Mouse (Mus musculus): ENCODE data around the gene Magi1. TPM values are rescaled to one million over a fixed set of nuclear protein-coding genes. Genes with fewer than 3 reads are reported as not detected.
A peak's percentile ranks its signal among the peaks of the same experiment; 100 is the strongest.

The Magi1 gene
- polyA plus RNA-seq, 1 experiment: 74.6 TPM

DNA sequence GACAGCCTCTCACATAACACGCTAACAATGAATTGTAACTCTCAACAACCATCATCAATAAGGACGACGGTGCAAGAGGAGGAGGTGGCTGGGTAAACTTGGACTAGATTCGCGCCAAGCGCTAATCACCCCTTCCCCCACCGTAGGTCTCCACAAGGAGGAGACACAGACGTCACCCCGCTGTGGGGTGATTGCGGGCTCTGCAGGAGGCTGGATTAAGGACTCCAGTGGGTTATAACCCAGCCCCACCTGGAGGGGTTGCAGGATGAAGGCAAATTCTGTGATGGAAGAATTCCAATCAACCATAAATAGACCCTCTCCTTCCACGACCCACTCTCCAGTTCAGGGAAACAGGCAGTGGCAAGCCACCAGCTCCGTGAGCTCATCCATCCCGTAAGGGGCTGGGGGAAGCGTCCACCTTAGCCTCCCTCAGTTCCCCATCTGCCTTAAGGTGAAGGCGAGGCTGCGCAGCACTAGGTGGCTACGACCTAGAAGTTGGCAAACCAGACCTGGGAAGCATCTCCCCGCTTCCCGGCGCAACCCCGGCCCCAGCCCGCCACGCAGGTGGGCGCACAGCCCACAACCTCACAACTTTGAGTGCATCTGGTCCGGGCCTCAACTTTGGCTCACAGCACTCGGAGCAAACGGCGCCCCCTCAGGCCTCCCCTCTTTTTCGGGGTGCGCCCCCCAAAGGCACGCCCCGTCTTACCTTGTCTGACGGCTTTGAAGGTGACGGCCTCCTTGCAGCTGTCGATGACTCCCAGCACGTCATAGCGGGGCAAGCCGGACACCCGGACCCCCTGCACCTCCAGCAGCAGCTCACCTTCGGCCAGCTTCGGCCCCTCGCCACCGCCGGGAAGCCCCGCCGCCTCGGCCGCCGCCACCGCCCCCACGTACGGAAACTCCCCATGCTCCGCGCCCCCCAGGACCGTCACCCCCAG, 1.1 kb downstream of the Magi1 start:
- TF ChIP-seq POLR2A (IDR thresholded peaks at IDR 0.05; ENCODE audit: borderline replicate concordance, extremely low read depth, insufficient read depth, insufficient read length, poor library complexity, severe bottlenecking) (no peak), CTCF (IDR thresholded peaks at IDR 0.05; ENCODE audit: borderline replicate concordance, extremely low read depth, insufficient read depth, insufficient read length) (no peak)
- peak; percentile 65 for DNase-seq (ENCODE audit: low read depth)

DNA sequence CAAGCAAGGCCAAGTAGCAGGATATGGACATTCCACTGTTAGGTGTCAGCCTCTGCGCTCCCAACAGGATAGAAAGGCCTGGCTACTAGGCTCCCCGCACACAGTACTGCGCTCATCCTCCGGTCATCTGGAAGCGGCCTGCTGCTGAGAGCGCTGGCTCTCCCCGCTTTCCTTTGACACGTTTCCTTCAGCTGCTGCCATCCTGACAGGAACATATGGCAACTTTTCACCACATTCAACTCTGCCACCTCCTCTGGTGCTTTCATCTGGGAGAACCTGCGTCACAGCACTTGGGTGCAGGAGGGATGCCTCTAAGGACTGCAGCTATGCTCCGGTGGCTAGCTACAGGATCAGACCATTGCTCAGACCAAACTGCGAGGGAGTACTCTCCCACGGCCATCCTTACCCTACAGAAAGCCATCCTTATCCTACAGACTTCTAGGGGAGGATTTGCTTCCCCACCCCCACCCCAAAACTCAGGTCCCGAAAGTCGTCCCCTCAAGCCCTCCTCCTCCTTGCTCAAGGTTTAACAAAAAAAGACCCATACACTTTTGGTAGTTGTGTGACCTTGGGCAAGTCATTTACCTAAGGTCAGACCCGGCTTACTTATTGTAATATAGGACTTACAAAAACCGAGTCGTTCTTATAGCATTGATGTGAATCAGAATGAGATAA, 2.0 kb downstream of the Magi1 start:
- no peak for TF ChIP-seq POLR2A (IDR thresholded peaks at IDR 0.05; ENCODE audit: borderline replicate concordance, extremely low read depth, insufficient read depth, insufficient read length, poor library complexity, severe bottlenecking)
- TF ChIP-seq CTCF (IDR thresholded peaks at IDR 0.05; ENCODE audit: borderline replicate concordance, extremely low read depth, insufficient read depth, insufficient read length): no peak

DNA sequence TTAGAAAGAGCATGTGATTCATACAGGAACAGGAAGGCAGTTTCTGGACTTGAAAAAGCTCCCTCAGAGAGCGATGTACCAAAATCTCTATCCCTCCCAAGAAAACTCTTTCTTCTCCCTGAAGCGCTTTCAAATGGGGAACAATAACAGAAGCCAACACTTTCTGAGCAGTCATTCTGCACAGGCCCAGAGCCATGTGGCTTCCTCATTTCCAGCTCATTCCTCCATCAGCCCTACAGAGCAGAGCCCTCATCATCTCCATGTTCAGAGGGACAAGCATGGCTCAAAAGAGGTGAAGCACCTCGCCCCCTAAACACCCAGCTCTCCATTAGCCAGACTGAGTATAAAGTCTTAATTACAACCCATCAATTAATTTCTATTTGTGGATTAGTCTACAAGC, 9.8 kb downstream of the Magi1 start:
- no peak for TF ChIP-seq POLR2A (IDR thresholded peaks at IDR 0.05; ENCODE audit: borderline replicate concordance, extremely low read depth, insufficient read depth, insufficient read length, poor library complexity, severe bottlenecking)
- TF ChIP-seq CTCF (IDR thresholded peaks at IDR 0.05; ENCODE audit: borderline replicate concordance, extremely low read depth, insufficient read depth, insufficient read length): no peak
- no peak for DNase-seq (ENCODE audit: low read depth)

More for the DNA sequence above, 2.0 kb downstream of the Magi1 start:
- DNase-seq (ENCODE audit: low read depth): peak; percentile 66

DNA sequence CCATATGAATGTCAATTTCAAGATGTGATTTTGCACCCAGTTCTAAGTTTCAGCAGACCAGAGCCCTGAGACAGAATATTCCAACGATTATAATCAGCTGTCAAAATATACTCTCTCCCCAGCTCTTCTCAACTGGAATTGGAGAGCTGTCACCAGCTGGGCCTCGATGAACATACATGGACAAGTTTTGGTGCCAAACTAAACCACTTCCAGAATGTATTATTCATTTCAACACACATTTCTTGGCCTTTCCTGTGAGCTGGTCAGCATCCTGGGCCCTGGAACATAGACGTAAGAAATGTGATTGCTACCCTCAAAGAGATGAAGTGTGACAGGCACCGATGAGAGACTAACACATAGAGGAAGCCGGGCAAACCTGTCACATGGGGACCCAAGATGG, 13.7 kb downstream of the Magi1 start:
- DNase-seq (ENCODE audit: low read depth): peak; percentile 11
- TF ChIP-seq CTCF (IDR thresholded peaks at IDR 0.05; ENCODE audit: borderline replicate concordance, extremely low read depth, insufficient read depth, insufficient read length): no peak
- no peak for TF ChIP-seq POLR2A (IDR thresholded peaks at IDR 0.05; ENCODE audit: borderline replicate concordance, extremely low read depth, insufficient read depth, insufficient read length, poor library complexity, severe bottlenecking)

DNA sequence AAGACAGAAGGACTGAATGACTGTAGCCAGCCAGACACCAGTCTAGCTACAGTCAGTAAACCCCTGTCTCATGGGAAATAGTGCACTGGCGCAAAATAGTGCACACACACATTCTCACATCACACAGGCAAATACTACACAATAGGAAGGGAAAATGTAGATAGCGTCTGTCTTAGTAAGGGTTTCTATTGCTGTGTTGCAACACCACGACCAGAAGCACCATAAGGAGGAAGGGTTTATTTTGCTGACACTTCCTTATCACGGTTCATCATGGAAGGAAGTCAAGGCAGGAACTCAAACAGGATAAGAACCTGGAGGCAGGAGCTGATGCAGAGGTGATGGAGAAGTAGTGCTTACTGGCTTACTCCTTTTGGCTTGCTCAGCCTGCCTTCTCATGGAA, 14.5 kb downstream of the Magi1 start:
- no peak for DNase-seq (ENCODE audit: low read depth)
- TF ChIP-seq POLR2A (IDR thresholded peaks at IDR 0.05; ENCODE audit: borderline replicate concordance, extremely low read depth, insufficient read depth, insufficient read length, poor library complexity, severe bottlenecking) (no peak), CTCF (IDR thresholded peaks at IDR 0.05; ENCODE audit: borderline replicate concordance, extremely low read depth, insufficient read depth, insufficient read length) (no peak)

DNA sequence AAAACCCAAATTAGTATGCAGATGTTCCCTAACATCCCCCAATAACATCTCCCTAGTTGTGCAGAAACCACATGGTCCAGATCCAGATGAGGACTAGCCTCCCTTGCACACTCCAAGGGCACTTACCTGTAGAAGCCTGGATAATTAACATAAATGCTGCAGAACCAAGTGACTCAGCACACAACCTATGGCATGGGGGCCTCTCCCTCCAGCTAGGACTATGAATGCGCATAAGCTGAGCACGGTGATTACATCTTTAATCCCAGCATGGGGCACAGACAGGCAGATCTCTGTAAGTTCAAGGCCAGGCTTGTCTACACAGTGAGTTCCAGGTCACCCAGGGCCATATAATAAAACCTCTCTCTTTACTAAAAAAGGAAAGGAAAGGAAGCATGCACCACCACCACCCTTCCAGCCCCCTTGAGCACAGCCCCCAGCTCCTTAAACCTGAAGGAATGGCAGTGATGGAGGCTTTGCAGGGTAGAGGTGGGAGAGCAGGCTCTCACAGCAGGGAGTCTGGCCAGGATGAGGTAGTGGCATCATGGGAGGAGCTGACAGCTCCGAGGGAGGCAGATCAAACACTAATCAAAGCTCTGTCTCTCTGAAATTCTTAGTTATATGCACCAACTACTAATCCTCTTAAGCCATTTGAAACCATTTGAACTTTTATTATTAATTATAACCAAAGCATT, 18.3 kb downstream of the Magi1 start:
- DNase-seq (ENCODE audit: low read depth): no peak
- TF ChIP-seq POLR2A (IDR thresholded peaks at IDR 0.05; ENCODE audit: borderline replicate concordance, extremely low read depth, insufficient read depth, insufficient read length, poor library complexity, severe bottlenecking) (no peak), CTCF (IDR thresholded peaks at IDR 0.05; ENCODE audit: borderline replicate concordance, extremely low read depth, insufficient read depth, insufficient read length) (no peak)

DNA sequence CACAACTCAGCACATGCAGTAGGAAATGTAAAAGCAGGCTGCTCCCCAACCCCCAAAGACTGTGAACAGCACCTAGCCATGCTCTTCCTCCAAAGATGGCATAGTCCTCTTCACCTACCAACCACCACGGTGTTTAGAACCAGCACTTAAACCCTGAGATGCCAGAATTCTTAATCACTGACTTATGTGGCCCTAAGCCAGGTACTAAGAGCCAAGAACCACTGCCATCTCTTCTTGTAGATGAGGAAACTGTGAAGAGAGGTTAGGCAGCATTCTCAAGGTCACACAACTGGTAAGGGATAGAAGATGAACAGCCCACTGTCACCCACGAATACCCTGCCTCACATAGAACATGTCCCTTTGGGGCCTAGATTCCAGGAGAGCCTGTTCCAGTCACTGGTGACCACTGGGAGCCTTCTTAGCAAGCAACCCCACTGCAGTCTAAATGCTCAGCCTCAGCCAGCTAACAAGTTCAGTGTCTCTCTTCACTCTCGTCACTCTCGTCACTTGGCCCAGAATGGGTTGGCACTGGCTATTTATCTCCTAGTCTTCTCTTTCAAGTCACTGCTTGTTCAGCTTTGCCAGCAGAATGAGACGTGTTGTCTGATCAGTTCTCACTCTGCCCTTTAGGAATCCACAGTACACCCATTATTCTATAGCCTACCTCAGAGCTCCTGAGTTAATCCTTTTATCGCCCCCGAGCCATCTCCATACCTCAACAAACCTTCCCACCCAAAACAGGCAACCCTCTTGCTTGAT, 19.4 kb downstream of the Magi1 start:
- TF ChIP-seq POLR2A (IDR thresholded peaks at IDR 0.05; ENCODE audit: borderline replicate concordance, extremely low read depth, insufficient read depth, insufficient read length, poor library complexity, severe bottlenecking) (no peak), CTCF (IDR thresholded peaks at IDR 0.05; ENCODE audit: borderline replicate concordance, extremely low read depth, insufficient read depth, insufficient read length) (no peak)
- no peak for DNase-seq (ENCODE audit: low read depth)

DNA sequence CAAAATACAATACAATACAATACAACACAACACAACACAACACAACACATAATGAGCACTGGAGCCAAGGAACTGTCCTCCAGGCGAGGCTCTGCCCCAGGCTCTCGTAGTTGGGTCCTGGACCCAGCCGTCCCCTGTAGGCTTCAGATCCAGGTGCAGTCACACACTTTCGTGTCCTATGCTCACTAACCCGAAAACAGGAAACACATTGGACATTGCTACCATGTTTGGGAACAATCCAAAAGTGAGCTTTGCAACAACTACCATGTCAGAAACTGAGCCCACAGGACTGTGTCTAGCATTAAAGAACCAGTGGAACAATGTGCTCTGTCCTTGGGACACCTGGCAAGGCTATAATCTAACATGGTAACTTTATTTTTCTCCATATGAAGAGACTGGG, 22.9 kb downstream of the Magi1 start:
- TF ChIP-seq CTCF (IDR thresholded peaks at IDR 0.05; ENCODE audit: borderline replicate concordance, extremely low read depth, insufficient read depth, insufficient read length) (no peak), POLR2A (IDR thresholded peaks at IDR 0.05; ENCODE audit: borderline replicate concordance, extremely low read depth, insufficient read depth, insufficient read length, poor library complexity, severe bottlenecking) (no peak)
- no peak for DNase-seq (ENCODE audit: low read depth)

DNA sequence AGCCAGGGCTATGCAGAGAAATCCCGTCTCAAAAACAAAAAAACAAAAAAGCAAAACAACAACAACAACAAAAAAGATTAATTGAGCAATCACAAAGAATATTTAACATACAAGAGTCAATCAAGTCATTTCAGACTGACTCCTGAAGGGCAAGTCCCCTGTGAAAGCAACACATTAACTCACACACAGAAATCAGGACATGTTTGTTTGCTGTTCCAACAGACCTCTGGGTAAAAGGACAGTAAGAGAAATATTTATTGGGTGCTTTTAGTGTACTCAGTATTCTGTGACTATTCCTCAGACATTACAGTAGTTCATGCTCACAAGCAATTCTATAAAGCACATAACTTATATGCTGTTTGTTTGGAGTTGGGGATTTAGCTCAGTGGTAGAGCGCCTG, 23.7 kb downstream of the Magi1 start:
- no peak for TF ChIP-seq CTCF (IDR thresholded peaks at IDR 0.05; ENCODE audit: borderline replicate concordance, extremely low read depth, insufficient read depth, insufficient read length)
- TF ChIP-seq POLR2A (IDR thresholded peaks at IDR 0.05; ENCODE audit: borderline replicate concordance, extremely low read depth, insufficient read depth, insufficient read length, poor library complexity, severe bottlenecking): no peak
- no peak for DNase-seq (ENCODE audit: low read depth)

DNA sequence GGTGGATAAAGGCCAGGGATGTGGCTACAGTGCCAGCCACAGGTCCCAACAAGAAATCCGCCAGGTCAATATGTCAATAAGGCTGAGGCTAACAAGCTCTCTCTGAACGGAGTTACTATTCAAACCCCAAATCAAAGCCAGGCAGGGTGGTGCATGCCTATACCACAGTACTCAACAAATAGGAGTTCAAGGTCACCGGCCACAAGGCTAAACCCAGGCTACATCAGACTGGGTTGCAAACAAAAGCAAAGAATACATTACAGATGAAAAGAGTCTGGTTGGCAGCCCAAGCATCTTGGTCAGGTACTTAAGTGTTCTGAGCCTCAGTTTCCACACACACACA, 25.9 kb downstream of the Magi1 start:
- DNase-seq (ENCODE audit: low read depth): no peak
- TF ChIP-seq POLR2A (IDR thresholded peaks at IDR 0.05; ENCODE audit: borderline replicate concordance, extremely low read depth, insufficient read depth, insufficient read length, poor library complexity, severe bottlenecking) (no peak), CTCF (IDR thresholded peaks at IDR 0.05; ENCODE audit: borderline replicate concordance, extremely low read depth, insufficient read depth, insufficient read length) (no peak)

Data from brain, embryonic 14.5 days (tissue).